Mouse (Mus musculus): Measurements from ENCODE around the gene Nudt16l1.

Nudt16l1 gene

DNA sequence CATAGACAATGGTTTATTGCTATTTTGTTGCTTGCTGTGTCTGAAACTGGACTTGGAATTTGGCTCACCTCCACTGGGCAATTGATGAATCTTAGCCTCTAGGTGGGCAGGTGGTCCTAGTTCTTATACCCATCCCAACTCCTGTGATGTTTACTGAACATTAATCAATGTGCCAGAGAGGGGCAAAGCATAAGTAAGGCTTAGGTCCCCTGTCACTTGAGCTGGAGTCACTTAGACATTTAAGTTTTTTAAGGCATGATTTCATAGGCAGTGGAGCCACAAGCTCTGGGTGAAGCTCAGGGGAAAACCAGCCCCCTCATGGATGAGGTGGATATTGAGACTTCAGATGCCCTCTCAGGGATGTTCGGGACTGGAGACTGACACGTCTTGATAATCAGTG is at the start of gene Nudt16l1:
TSS of gene Nudt16l1 (plus strand) at position 301 of the 400 bp plus-strand sequence.
- no peak for DNase-seq (ENCODE audit: inconsistent ontology term)

- no peak for DNase-seq (ENCODE audit: inconsistent ontology term)
Measured at GRCm38 (mm10) chr16:4890201-4890709, 48.3 kb upstream of the Nudt16l1 start.

- no peak for DNase-seq (ENCODE audit: inconsistent ontology term)
Measured at GRCm38 (mm10) chr16:4892171-4892570, 46.4 kb upstream of the Nudt16l1 start.

DNA sequence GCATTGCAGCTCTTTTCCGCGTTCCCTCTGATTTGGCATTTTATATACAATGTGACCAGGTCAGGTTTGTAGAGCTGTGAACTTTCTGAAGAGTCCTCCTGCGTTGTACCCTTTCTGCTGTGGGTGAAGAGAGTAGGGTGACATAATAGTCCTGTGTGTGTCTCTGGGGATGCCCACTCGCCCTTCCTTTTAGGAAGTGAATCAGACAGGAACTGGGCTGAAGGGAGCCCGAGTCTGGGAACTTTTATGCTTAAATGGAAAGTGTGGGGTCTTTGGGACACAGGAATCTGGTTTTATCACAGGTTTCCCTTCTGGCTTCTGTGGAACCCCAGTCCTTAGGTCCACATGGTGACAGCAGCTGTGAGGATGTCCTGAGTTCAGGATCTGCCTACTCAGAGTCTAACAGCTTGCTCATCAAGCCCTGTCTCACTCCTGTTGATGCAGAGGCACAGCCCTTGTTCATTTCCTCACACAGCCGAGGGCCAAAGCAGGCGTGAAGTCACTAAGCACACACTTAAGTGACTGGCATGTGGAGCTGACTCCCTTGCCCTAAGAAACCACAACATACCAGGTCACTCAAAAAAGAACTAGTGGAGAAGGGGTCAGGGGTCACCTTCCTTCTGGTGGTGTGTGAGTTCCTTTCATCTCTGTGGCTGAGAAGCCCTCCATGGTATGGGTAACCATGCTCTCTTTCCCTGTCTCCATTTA is 44.2 kb upstream of the Nudt16l1 start:
- no peak for DNase-seq (ENCODE audit: inconsistent ontology term)

DNA sequence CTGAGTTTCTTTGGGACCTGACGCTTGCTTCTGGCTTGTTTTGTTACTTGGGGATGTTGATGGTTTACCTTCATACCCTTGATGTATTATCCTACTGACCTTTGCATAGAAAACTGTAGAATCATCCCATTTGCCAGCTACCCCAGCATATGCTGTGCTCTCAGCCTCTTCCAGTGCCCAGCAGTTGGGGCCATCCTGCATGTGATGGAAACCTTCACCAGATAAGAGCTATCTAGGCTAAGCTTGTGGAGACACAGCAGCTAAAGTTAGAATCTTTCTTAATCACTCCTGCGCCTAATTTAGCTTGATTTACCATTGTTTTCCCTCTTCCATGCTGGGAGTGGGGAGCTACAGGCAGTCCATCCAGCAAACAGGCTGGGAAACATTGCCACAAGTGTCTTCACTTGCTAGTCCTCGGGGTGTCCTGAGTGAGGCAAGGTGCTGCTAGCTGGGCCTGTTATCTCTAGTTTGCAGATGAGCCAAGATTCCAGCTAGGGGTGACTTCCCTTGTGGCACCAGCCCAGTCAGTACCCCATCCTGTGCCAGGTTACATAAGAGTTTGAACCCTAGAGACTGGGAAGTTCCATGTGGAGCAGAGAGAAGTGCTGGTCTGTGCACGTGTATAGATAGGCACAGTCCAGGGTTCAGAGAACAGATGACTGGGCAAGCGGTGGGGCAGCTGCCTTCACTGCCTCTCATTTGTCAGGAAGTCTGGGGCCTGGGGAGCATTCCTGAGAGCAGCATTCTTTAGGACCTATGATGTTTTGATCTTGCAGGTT is 42.1 kb upstream of the Nudt16l1 start:
- peak; percentile 42 for DNase-seq (ENCODE audit: inconsistent ontology term)

- DNase-seq (ENCODE audit: inconsistent ontology term): no peak
Measured at GRCm38 (mm10) chr16:4897146-4897730, 41.3 kb upstream of the Nudt16l1 start.

DNA sequence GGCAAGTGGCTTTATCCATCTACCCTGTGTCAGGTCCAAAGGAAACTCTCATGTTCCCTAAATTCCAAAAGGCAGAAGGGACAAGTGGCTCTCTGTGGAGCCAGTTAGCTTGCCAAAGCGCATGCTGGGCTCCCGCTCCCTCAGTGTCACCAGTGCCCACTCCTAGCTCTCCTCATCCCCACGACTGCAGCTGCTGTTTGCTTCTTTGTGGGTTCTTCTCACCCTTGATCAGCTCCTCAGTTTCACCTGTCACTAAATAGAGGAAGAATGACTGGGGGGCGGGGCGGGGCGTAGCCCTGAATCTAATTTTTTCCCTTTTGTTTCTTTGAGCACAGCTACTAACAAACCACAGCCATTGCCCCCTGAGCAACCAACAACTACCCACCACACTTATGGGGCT is 39.7 kb upstream of the Nudt16l1 start:
- no peak for DNase-seq (ENCODE audit: inconsistent ontology term)

DNA sequence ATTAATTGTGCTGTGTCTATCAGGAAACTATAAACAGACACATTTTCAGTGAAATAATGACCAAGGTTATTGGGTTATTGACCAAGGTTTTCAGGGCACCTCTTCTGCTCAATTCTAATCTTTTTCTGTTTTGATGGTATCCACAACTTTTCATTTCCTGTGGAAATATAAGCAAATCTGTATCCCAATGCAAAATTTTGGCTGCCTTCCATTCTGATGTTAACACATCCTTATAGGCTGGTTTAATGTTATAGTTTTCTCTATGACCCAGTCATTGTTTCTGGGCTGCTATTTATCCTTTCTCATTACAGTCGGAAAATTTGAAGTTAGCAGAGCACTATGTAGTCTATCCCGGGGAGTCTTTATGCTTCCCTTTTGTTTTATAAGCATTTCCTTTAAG is 38.9 kb upstream of the Nudt16l1 start:
- no peak for DNase-seq (ENCODE audit: inconsistent ontology term)

GRCm38 (mm10) chr16:4901167-4901566 is 37.4 kb upstream of the Nudt16l1 start:
- DNase-seq (ENCODE audit: inconsistent ontology term): no peak

GRCm38 (mm10) chr16:4902390-4902789 is 36.2 kb upstream of the Nudt16l1 start:
- no peak for DNase-seq (ENCODE audit: inconsistent ontology term)

DNA sequence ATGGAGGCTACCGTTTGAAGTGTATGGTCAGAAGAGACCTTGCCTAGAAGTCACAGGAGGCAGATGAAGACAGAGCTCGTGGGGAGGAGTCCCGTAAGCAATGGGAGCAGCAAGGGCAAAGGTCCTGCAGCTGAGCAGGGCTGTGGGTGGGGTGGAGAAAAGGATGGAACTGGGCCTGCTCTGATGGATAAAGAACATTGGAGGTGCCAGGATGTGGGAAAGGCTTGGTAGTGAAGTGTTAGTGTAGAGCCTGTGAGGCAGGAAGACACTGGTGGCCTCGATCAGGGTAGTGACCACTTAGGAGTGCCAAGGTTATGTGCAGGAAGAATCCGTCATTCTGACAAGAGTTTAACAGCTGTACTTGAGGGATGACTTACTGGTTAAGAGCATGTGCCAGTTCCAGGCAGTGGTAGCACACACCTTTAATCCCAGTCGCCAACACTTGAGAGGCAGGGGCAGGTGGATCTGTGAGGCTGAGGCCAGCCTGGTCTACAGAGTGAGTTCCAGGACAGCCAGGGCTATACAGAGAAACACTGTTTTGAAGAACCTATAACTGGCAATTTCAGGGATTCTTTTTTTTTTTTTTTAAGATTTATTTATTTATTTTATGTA is 35.0 kb upstream of the Nudt16l1 start:
- no peak for DNase-seq (ENCODE audit: inconsistent ontology term)

- no peak for DNase-seq (ENCODE audit: inconsistent ontology term)
Measured at GRCm38 (mm10) chr16:4904878-4905277, 33.7 kb upstream of the Nudt16l1 start.

DNA sequence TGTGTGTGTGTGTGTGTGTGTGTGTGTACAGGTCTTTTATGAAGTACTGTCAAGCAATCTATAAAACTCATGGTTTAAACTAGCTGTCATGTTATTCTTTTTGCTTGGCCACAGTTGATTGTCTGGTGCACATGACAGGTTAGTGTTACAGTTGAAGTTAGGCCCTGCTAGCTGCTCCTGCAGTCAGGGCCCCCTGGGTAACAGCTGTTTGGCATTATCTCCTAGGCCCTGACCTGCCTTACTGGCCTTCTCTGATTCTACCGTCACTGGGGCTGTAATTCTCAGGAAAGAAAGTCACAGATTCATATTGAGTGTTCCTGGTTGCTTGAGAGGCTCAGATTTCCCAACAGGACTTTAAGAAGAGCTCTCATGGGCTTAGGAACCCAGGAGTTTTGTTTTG is 33.0 kb upstream of the Nudt16l1 start:
- no peak for DNase-seq (ENCODE audit: inconsistent ontology term)

DNA sequence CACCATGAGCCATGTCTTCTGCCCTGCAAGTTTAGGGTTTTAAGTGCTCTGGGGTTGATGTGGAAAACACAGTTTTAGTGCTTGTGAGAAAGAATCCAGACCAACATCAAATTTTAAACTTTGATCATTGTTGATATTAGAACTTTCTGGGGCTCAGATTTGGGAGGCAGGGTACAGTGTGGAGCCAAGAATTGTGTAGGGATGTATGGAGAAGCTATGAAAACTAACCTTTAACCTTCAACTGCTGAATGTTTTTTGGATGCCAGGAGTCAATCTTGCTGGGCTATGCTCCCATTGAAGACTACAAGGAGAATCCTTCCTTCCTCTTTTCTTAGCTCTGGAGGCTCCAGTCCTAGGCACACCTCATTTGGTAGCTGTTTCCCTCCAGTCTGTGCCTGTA is 32.0 kb upstream of the Nudt16l1 start:
- DNase-seq (ENCODE audit: inconsistent ontology term): no peak

- DNase-seq (ENCODE audit: inconsistent ontology term): peak; percentile 21
Measured at GRCm38 (mm10) chr16:4907386-4907785, 31.2 kb upstream of the Nudt16l1 start.

GRCm38 (mm10) chr16:4907972-4908371 is 30.6 kb upstream of the Nudt16l1 start:
- DNase-seq (ENCODE audit: inconsistent ontology term): no peak

GRCm38 (mm10) chr16:4909745-4910144 is 28.8 kb upstream of the Nudt16l1 start:
- DNase-seq (ENCODE audit: inconsistent ontology term): no peak

DNA sequence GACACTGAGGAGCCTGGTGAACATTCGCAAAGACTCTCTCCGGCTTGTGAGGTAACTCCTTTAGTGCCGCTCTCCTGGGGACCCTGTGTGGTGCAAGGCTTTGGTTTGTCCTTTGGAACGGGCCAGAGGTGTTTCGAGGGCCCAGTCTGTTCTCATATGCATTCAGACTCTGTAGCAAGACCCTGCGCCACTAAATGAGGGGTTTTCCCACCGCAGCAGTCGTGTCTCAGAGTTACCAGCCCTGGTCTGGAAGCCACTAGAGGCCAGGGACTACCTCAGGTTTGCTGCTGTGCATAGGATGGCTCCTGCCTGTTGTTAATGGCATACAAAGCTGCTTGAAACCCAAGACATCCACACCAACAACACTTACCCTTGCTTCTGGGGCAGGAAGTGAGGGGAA is 27.8 kb upstream of the Nudt16l1 start:
- no peak for DNase-seq (ENCODE audit: inconsistent ontology term)

- DNase-seq (ENCODE audit: inconsistent ontology term): no peak
Measured at GRCm38 (mm10) chr16:4912074-4912648, 26.4 kb upstream of the Nudt16l1 start.

DNA sequence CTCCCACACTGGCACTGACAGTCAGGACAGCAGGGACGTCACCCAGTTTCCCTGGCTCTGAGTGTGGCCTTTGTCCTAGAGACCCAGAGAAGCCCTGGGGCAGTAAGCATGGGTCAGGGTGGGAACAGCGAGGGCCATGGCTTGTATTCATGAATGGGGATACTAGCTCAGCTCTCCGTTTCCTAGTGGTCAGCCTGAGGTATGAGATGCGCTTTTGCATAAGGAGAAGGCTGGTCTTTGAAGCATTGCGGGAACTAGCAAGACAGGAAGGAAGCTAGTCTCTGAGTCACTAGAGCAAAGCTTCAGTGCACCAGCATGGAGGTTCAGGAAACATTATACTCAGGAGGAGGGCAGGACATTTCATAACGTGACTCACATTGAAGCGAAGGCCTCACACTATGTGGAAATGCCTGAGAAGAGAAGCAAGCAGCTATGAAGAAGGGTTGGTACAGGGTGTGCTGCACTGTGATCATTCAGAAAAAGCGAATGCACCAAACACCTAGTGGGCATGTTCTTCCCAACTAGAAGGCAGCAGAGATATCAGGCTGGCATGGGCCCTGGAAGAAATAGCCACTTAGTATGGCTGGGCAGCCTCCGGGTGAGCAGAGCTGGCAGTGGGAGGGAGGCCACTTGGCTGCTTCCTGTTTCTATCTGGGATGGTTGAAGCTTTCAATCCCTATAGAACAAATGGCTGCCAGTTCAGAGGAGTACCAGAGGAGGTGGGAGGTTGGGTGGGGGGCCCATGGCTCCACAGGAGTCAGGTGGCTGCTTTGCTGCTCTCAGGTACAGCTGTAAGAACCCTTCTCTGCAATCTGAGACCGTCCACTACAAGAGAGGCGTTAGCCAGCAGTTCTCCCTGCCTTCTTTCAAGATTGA is 25.4 kb upstream of the Nudt16l1 start:
- peak; percentile 61 for DNase-seq (ENCODE audit: inconsistent ontology term)
